Mouse (Mus musculus): ENCODE results near the gene Ifngr1. TPM values are rescaled to one million over a fixed set of nuclear protein-coding genes. Genes with fewer than 3 reads are reported as not detected.

Ifngr1 gene
- polyA plus RNA-seq, 1 experiment from 2014 or later, result 36.7 TPM

DNA sequence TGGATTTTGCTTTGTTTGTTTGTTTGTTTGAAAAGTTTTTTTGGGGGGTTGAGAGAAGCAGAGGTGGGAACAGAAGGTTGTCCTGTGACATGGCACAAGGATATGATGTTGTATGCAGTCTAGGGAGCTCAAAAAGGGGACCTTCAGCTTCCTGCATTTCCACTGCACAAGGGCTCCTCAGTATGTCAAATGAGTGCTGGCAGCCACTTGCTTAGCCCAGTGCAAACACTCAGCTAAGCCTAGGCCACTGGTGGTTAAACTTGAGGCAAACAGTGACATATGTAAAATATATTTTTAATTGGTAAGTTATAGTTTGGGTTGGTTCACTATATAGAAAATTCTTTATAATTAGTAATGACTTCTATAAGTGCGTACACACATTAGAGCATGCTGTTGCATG, 32.9 kb downstream of the Ifngr1 start:
- H3K36me3 ChIP-seq, result no peaks in the 10 kb centered on the region
- no peak for DNase-seq (ENCODE audit: low spot score)
- H3K27me3 ChIP-seq (ENCODE audit: insufficient read depth, poor library complexity, severe bottlenecking), result no peaks in the 10 kb centered on the region
- 81% methylated on average over 1 of the region's 1 CpGs for WGBS
- H3K27ac ChIP-seq, result no peak overlapping the region
- H3K9me3 ChIP-seq, result no peaks in the 10 kb centered on the region
- H3K4me3 ChIP-seq, result no peak overlapping the region
- H3K4me1 ChIP-seq, result no peaks in the 10 kb centered on the region

DNA sequence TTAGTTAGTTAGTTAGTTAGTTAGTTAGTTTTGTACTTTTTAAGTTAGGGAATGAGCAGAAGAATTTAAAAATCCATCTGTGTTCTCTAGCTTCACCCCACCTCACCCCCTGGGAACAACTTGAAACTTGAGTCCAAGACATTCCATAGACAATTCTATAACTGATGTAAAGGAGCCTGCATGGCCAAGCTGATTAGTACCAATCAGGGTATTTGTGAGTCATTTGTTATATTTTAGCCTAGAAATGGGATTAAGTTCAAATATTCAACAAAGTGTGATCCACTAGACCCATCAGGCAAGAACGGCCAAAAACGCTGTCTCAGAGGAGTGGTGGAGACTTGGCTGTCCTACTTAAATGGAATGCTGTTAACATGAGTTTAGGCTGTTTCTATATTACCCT, 35.6 kb downstream of the Ifngr1 start:
- H3K9me3 ChIP-seq, result no peaks in the 10 kb centered on the region
- H3K4me1 ChIP-seq, result no peaks in the 10 kb centered on the region
- H3K27me3 ChIP-seq (ENCODE audit: insufficient read depth, poor library complexity, severe bottlenecking), result no peaks in the 10 kb centered on the region
- no peak for DNase-seq (ENCODE audit: low spot score)
- no peak overlapping the region for H3K4me3 ChIP-seq
- H3K36me3 ChIP-seq, result no peaks in the 10 kb centered on the region
- H3K27ac ChIP-seq, result no peak overlapping the region
- WGBS, result 86% methylated on average over 2 of the region's 2 CpGs

DNA sequence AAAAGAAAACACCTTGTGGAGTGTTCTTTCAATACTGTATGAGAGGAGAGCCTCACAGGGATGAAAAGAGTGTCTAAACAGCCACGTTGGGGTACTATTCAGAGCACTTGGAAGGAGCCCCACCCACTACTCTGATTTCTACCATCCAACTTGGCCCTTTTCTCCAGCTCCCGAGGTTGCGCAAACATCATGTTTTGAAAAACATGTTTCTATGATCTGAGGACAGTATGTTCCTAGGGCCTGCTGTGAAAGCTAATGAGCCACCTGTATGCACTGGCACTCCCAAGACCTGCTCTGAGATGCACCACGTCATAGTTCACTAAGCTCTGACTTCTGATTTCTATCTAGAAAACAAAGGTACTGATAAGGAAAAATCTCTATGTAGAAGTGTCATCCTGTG, 36.0 kb downstream of the Ifngr1 start:
- no peaks in the 10 kb centered on the region for H3K36me3 ChIP-seq
- DNase-seq (ENCODE audit: low spot score), result no peak
- no peaks in the 10 kb centered on the region for H3K4me1 ChIP-seq
- no peaks in the 10 kb centered on the region for H3K27me3 ChIP-seq (ENCODE audit: insufficient read depth, poor library complexity, severe bottlenecking)
- no peak overlapping the region for H3K27ac ChIP-seq
- H3K9me3 ChIP-seq, result no peaks in the 10 kb centered on the region
- 81% methylated on average over 4 of the region's 4 CpGs for WGBS
- no peak overlapping the region for H3K4me3 ChIP-seq

DNA sequence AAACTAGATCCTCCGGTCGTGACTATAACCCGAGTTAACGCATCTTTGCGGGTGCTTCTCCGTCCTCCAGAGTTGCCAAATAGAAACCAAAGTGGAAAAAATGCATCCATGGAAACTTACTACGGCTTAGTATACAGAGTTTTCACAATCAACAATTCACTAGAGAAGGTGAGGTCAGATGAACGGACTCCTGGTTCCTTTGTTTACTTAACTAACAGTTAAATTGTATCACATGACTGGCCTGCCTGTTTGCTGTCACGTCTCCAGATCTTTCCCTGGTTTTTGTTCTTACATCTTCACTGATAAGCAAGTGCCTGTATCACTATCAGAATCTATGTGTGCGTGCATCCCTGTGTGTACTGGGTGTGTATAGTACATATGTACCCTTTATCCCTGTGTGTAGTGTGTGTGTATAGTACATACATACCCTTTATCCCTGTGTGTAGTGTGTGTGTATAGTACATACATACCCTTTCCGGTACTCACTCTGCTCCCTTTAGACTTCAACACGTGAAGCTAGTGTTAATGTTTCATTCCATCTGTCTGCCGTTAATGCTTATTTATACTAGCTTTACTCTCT, 40.0 kb downstream of the Ifngr1 start:
- no peaks in the 10 kb centered on the region for H3K27me3 ChIP-seq (ENCODE audit: insufficient read depth, poor library complexity, severe bottlenecking)
- no peak for DNase-seq (ENCODE audit: low spot score)
- H3K4me3 ChIP-seq, result no peak overlapping the region
- WGBS, result 65% methylated on average over 13 of the region's 13 CpGs
- H3K4me1 ChIP-seq, result no peaks in the 10 kb centered on the region
- no peaks in the 10 kb centered on the region for H3K36me3 ChIP-seq
- H3K27ac ChIP-seq, result no peak overlapping the region
- no peaks in the 10 kb centered on the region for H3K9me3 ChIP-seq

DNA sequence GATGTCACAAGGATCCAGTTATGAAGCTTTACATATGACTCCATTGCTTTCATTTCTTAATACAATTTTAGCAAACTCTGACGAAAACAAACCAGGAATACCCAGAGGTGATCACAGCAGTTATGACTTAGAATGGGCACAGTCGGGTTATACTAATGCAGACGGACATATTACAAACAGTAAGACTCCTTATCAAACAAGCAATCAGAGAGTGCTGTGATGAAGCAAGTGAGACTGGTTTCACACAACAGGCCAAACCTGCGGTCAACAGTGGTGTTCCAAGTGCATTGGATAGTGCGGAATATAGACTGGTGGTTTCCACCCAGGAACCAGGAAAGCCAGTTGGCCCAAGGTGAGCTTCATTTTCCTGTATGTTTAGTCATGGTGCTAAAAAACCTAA, 47.1 kb downstream of the Ifngr1 start:
- Histone ChIP-seq H3K27me3 (ENCODE audit: insufficient read depth, poor library complexity, severe bottlenecking) (no peaks in the 10 kb centered on the region), H3K27ac (no peak overlapping the region), H3K9me3 (no peaks in the 10 kb centered on the region), H3K36me3 (no peaks in the 10 kb centered on the region), H3K4me1 (no peaks in the 10 kb centered on the region), H3K4me3 (no peak overlapping the region)
- WGBS, result 82% methylated on average over 5 of the region's 5 CpGs
- DNase-seq (ENCODE audit: low spot score), result no peak

DNA sequence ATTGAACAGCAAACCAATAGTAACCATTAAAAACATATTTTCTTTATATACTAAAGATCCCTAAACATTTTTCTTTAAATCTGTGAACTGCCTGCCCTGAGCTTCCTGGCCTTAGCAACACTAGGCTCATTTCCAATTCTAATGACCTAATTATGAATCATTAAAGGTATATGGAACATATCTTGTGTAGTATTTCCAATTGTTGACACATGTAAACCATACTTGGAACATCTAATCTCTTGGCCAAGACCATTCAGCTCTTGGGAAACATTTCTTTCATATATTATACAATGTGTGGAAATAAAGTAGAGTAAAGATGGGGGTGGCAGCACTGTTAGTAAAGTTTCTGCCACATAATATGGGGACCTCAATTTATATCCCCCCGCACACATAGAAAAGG, 47.9 kb downstream of the Ifngr1 start:
- 96% methylated on average over 1 of the region's 1 CpGs for WGBS
- no peaks in the 10 kb centered on the region for H3K9me3 ChIP-seq
- no peak overlapping the region for H3K4me3 ChIP-seq
- no peaks in the 10 kb centered on the region for H3K27me3 ChIP-seq (ENCODE audit: insufficient read depth, poor library complexity, severe bottlenecking)
- no peaks in the 10 kb centered on the region for H3K4me1 ChIP-seq
- no peak for DNase-seq (ENCODE audit: low spot score)
- no peaks in the 10 kb centered on the region for H3K36me3 ChIP-seq
- no peak overlapping the region for H3K27ac ChIP-seq

GRCm38 (mm10) chr10:19645119-19645518, 53.4 kb downstream of the Ifngr1 start:
- Histone ChIP-seq H3K4me1 (no peaks in the 10 kb centered on the region), H3K27me3 (ENCODE audit: insufficient read depth, poor library complexity, severe bottlenecking) (no peaks in the 10 kb centered on the region), H3K27ac (no peak overlapping the region), H3K36me3 (no peaks in the 10 kb centered on the region), H3K9me3 (no peaks in the 10 kb centered on the region), H3K4me3 (no peak overlapping the region)
- DNase-seq (ENCODE audit: low spot score), result no peak
- WGBS, result 69% methylated on average over 2 of the region's 2 CpGs

DNA sequence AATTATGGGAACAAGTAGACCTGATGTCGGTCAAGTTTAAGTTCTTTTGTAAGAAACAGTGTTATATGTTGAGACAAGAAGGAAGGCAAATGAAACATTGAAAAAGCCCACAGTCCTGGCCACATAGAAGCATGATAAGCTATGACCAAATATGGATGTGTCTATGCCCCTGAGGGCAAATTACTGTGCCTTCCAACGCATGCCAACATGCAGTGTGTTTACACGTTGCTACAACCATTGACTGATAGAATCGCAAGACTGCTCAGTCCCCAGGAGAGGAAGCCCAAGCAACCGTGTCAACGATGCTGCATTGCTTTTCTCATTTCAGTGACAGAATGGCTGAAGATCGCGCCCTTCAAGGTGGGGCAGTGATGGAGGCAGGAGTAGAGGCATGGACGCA, 65.7 kb downstream of the Ifngr1 start:
- no peaks in the 10 kb centered on the region for H3K36me3 ChIP-seq
- H3K27me3 ChIP-seq (ENCODE audit: insufficient read depth, poor library complexity, severe bottlenecking), result no peaks in the 10 kb centered on the region
- H3K9me3 ChIP-seq, result no peaks in the 10 kb centered on the region
- H3K4me1 ChIP-seq, result no peaks in the 10 kb centered on the region
- DNase-seq (ENCODE audit: low spot score), result no peak
- no peak overlapping the region for H3K27ac ChIP-seq
- WGBS, result 81% methylated on average over 9 of the region's 9 CpGs
- H3K4me3 ChIP-seq, result no peak overlapping the region

Other genes starting within 250 kb of the Ifngr1 start
- not detected in 2 replicates for gene Olig3, start 235.4 kb upstream of the Ifngr1 start, polyA plus RNA-seq (2016; fragmentation: Nextera tagmentation; extraction: Ambion mirVana)
- not detected in 2 replicates for gene Il22ra2, start 30.0 kb downstream of the Ifngr1 start, polyA plus RNA-seq (2016; fragmentation: Nextera tagmentation; extraction: Ambion mirVana)
- 0.20 and 0.26 TPM in 2 replicates for gene Il20ra, start 120.6 kb downstream of the Ifngr1 start, polyA plus RNA-seq (2016; fragmentation: Nextera tagmentation; extraction: Ambion mirVana)

Data from heart, embryonic 10.5 days (tissue).